Mouse (Mus musculus): ENCODE data around the gene Dcaf8.
"Not testable (repeated sequence)": the region's sequence is repeated elsewhere in the genome, so short reads cannot be mapped to it uniquely, and the experiment has no call there.

The Dcaf8 gene

DNA sequence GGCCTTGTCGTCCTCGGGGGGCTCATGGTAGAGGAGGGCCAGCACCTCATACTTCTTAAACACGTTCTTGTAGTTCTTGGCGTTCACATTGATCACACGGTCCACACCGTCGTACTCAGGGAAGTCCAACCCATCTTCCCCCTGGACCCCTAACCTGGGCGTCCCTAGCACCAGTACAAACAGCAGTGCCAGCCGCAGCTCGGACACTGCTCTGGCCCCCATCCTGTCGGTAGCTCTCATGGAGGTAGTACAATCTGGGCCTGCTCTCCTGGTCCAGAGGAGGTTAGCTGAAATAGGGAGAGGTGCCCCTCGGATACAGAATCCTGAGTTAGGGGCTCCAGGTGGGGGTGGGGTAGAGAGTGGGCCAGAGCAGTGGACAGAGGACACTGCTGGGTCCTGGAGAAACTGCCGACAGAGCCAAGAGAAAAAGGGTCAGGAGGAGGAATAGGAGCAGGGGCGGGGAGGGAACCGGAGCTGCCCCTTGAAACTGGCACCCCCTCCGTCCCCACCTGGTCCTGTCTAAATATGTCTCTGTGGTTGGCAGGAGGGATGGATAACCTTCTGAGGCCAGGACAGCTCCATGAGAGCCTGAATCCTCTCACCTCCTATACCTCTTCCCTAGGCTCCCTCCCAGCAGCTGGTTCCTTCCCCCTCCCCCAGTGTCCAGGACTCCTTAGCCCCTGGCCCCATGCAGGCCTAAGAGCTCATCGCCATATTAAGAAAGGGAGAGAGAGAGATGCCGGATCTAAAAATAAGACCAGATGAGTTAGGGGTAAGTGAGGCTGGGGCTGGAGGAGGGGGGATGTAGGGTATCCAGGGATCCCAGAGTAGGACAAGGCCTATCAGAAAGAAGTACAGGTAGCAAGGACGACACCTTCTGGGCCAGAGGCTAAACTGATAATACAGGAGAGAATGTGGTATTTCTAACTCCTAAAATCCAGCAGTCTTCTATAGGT lies 71.8 kb downstream of the Dcaf8 start, which contains the start of gene Casq1:
TSS of gene Casq1 (minus strand) at position 418 of the 956 bp plus-strand sequence.
- no peak for DNase-seq

DNA sequence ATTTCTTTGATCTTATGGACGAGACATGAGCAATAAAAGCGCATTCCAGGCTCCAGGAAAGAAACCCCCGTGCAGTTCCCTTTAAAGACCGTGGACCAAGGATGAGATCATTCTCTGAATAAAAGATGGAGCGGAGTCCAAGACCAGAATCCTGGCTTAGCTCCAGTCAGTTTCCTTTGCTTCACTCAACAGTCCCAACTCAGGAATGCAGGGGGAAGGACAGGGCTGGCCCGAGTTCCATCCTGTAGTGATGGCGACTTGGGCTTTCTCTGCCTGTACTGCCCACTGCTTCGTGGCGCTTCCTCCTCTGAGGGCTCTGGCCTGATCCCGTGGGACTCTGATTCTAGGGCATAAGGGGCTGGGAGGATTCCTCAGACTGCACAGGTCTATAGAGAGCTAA lies 72.5 kb downstream of the Dcaf8 start:
- DNase-seq, result no peak

DNA sequence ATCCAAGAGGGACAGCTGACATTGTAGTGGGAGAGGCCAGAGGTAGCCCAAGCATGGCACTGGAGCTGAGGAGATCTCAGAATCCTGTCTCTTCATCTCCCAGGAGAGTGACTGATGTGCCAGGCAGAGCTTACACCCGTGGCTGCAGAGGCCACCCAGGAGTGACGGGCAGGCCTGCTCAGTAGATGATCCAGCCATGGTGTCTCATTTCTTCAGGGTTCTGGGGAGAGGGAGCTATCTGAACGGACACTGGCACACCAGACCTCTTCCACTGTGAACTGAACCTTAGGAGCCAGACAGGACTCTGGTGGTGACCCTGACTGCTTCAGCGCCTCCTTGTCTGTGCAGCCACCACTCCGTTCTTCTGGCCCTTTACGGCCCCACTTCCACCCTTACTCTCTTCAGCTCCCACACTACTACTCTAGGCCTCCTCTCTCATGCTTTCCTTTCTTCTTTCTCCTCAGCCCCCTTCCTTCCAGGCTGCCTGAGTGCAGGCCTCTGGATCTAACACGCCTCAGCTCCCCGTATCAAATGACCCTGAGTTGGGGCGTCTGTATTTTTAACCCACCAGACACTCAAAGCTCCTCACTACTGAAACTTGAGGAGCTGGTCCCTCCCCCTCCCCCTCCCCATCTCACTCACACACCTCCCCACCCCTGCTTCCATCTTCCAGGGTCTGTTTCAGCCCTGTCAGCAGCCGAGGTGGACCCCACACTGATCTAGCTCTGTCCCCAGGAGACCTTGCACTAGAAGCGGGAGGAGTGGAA lies 73.6 kb downstream of the Dcaf8 start:
- DNase-seq, result no peak

DNA sequence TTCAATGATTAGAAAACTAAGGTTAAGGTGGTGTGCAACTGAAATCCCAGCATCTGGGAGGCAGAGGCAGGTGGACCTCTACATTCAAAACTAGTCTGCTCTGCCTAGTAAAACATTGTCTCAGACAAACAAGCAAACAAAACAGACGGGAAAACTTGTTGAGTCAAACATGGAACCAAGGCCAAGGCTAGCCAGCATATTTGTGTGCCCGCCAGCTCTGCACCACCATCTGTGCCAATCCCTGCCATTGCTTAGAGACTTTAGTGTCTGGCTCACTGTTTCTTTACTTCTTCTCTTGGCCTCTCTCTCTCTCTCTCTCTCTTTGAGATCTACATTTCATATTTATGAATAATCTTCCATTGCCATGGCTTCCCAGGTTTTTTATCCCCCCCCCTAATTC lies 80.3 kb downstream of the Dcaf8 start:
- no peak for DNase-seq

DNA sequence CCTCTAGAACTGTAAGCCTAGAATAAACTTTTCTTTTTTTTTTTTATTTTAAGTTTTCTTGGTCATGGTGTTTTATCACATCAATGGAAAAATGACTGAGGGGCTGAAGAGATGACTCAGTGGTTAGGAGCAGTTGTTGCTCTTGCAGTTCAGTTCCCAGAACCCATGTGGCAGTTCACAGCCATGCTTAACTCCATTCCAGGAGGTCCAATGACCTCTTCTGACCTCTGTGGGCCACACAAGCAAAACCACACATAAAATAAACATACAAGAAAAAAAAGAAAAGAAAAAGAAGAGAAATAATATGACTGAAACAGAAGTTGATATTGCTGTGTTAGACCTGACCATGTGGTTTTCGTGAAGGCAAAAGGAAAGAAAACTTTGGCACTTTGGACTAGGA lies 81.3 kb downstream of the Dcaf8 start:
- no peak for DNase-seq

DNA sequence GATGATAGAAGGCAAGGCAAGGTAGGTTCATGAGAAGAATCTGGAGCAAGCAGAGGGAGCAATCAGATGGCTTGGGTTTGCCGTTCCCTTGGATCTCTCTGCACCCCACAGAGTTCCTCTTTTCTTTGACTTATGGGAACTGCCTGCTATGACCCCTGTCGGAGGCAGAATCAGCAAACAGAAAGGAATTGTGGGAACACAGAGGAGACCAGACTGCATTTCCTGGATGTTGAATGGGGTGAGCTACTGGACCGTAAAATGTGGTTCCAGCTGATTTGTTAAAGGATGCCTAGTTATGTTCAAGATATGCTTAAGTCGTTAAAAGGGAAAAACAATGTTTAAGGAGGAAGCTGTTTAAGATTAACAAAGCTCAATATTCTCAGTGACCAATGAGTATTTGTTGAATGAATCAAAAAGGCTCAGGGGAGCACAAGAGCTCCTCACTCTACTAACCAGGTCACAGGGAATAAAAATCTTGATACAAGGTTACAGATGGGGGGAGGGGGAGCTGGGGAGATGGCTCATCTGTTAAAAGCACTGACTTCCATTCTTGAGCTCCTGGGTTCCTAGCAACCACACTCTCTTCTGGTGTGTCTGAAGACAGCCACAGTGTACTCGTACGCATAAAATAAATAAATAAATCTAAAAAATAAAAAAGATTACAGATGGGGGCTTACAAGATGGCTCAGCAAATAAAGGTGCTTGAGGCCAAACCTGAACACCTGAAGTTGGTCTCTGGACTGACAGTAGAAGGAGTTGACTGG lies 93.2 kb downstream of the Dcaf8 start:
- no peak for DNase-seq

DNA sequence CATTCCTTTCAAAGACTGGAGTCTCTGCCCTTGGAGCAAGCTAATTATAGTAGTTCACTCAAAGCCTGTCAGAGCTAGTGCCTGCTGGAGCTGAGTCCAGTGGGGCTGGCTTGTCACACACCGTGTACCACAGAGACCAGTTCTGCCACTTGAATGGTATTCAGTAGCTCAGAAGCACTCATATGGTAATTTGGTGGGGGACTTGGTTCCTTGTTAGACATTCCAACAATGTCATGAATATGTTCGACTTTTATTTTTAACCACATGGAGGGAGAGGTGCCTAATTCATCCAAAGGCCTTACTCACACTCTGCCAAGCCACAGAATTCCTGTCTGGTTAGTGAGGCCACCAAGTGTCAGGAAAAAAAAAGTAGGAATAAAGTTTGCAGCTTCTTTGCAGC lies 94.5 kb downstream of the Dcaf8 start:
- DNase-seq, result no peak

DNA sequence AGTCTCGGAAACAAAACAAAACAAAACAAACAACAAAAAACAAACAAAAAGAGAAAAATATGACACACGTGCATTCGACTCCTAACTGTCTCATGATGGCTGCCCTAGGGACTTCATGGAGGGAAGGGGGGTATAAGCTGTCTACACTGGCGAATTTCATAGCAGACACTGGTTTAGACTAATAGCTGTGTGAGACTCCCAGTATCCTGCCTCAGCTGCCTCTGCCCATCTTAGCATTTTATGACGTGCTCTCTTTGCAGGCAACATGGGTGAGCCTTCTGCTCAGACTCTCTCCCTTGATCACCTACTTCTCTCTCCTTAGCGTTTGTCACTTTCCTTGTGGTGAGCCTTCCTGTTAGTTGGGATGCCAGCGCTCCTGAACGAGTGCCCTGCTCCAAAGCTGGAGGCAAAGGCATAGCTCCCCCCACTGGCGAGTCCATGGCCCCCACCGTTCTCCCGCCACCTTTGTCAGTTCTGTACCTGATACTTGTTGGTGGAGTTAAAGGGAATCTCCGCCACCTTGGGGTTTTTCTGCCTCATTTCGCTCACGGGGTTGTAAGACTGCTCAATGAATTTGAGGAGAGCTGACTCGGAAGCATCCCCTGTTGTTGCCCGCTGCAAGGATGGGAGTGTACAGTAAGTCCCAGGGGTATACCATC lies 95.8 kb downstream of the Dcaf8 start:
- DNase-seq, result no peak

DNA sequence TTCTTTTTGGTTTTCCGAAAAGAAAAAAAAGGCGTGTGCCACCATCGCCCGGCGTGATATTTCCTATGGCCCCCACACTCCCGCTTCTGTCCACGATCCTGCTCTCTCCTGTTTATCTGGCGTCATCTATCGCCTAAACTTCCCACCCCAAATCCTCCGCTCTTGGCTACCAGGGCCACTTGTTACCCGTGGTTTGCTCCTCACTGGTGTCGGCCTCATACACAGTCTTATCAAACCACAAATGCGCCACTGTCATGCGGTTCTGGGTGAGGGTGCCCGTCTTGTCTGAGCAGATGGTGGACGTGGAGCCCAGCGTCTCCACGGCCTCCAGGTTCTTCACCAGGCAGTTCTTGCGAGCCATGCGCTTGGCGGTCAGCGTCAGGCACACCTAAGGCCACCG lies 96.8 kb downstream of the Dcaf8 start:
- DNase-seq, result not testable (repeated sequence)

Data from spleen, adult 18-20 months (tissue).